Mouse (Mus musculus) c-Kit-positive CD71-positive TER-119-negative erythroid progenitor cells, embryonic 14.5 days (primary cell): ENCODE data around the gene Hpcal1.
A peak's percentile ranks its signal among the peaks of the same experiment; 100 is the strongest.
"Not testable (repeated sequence)": the region's sequence is repeated elsewhere in the genome, so short reads cannot be mapped to it uniquely, and the experiment has no call there.

ENCODE experiments used
- DNase-seq: peaks from one replicate; pipeline ENCODE4 v3.0.0-alpha.2; 2013; ENCODE audit warnings: low read depth

Gene Hpcal1

GRCm38 (mm10) chr12:17779093-17779492 lies 88.4 kb downstream of the Hpcal1 start:
- DNase-seq, result no peak

GRCm38 (mm10) chr12:17789486-17789885 lies 98.8 kb downstream of the Hpcal1 start:
- no peak for DNase-seq

GRCm38 (mm10) chr12:17791111-17791510 lies 100.5 kb downstream of the Hpcal1 start:
- no peak for DNase-seq

- DNase-seq, result no peak
Observed at GRCm38 (mm10) chr12:17792756-17793155, 102.1 kb downstream of the Hpcal1 start.

- peak; percentile 21 for DNase-seq
Observed at GRCm38 (mm10) chr12:17795660-17796278, 105.1 kb downstream of the Hpcal1 start.

- not testable (repeated sequence) for DNase-seq
Observed at GRCm38 (mm10) chr12:17798261-17798660, 107.6 kb downstream of the Hpcal1 start.

- DNase-seq, result peak; percentile 24
Observed at GRCm38 (mm10) chr12:17808542-17808941, 117.9 kb downstream of the Hpcal1 start.

- DNase-seq, result not testable (repeated sequence)
Observed at GRCm38 (mm10) chr12:17835279-17835678, 144.6 kb downstream of the Hpcal1 start.
